Mouse (Mus musculus) MEL (cell line): ENCODE results near the gene Kctd17. TPM values are rescaled to one million over a fixed set of nuclear protein-coding genes. Genes with fewer than 3 reads are reported as not detected.
A peak's percentile ranks its signal among the peaks of the same experiment; 100 is the strongest.

Source experiments
- DNase-seq: peaks from one replicate; pipeline ENCODE4 v3.0.0; 2011; ENCODE audit warnings: low read depth, low spot score
- H3K27ac ChIP-seq: 2 replicates; pipeline ENCODE4 v1.5.1; 2012; ENCODE audit warnings: low read depth, mild to moderate bottlenecking, control low read depth, low read length, moderate library complexity; ENCODE audit not compliant: control insufficient read depth
- H3K27me3 ChIP-seq, 2 experiments: fragments of 150-350 bp in 1 of 2; sonication (generic) in 1 of 2; 2 replicates each; pipeline ENCODE4 v1.6.1; 2012; ENCODE audit warnings: low read length in 2 of 2, mild to moderate bottlenecking in 2 of 2, improper control_type of control experiment in 1 of 2, moderate library complexity in 1 of 2; ENCODE audit not compliant: insufficient read depth in 2 of 2, control insufficient read depth in 1 of 2
- H3K36me3 ChIP-seq, 2 experiments: 2 replicates each; pipeline ENCODE4 v1.6.1; 2012 to 2014; ENCODE audit warnings: low read length in 2 of 2, improper control_type of control experiment in 1 of 2, inconsistent platforms in 1 of 2, mild to moderate bottlenecking in 1 of 2; ENCODE audit not compliant: insufficient read depth in 2 of 2, control insufficient read depth in 1 of 2
- H3K4me1 ChIP-seq, 2 experiments: fragments of 150-350 bp in 1 of 2; sonication (generic) in 1 of 2; 2 replicates each; pipeline ENCODE4 v1.6.1; 2012; ENCODE audit warnings: low read length in 2 of 2, improper control_type of control experiment in 1 of 2, mild to moderate bottlenecking in 1 of 2; ENCODE audit not compliant: insufficient read depth in 2 of 2, control insufficient read depth in 1 of 2
- H3K4me3 ChIP-seq, 2 experiments: fragments of 150-350 bp in 1 of 2; sonication (generic) in 1 of 2; 2 replicates each; pipeline ENCODE4 v1.5.1; 2012; ENCODE audit warnings: low read depth in 2 of 2, low read length in 2 of 2, mild to moderate bottlenecking in 2 of 2, moderate library complexity in 2 of 2, control low read depth in 1 of 2, improper control_type of control experiment in 1 of 2; ENCODE audit not compliant: control insufficient read depth in 1 of 2, insufficient read depth in 1 of 2
- H3K79me2 ChIP-seq: 2 replicates; pipeline ENCODE4 v1.6.1; 2012; ENCODE audit warnings: mild to moderate bottlenecking, low read length, moderate library complexity; ENCODE audit not compliant: control insufficient read depth, poor library complexity, insufficient read depth
- H3K9ac ChIP-seq: 2 replicates; pipeline ENCODE4 v1.6.1; 2012; ENCODE audit warnings: low read depth, mild to moderate bottlenecking, control low read depth, low read length, moderate library complexity; ENCODE audit not compliant: control insufficient read depth, poor library complexity, severe bottlenecking
- H3K9me3 ChIP-seq: fragments of 150-350 bp; sonication (generic); replicated peaks from 2 replicates; pipeline ENCODE4 v1.6.1; 2012; ENCODE audit warnings: mild to moderate bottlenecking, low read length, improper control_type of control experiment, moderate library complexity; ENCODE audit not compliant: insufficient read depth
- BHLHE40 ChIP-seq: IDR thresholded peaks from 2 replicates; pipeline ENCODE4 v1.6.1; 2012; ENCODE audit warnings: low read depth, mild to moderate bottlenecking, inconsistent platforms, low read length, improper control_type of control experiment, borderline replicate concordance
- CHD1 ChIP-seq: IDR thresholded peaks from 2 replicates; pipeline ENCODE4 v1.6.1; 2012; ENCODE audit warnings: low read depth, mild to moderate bottlenecking, inconsistent platforms, low read length, improper control_type of control experiment
- CHD2 ChIP-seq: IDR thresholded peaks from 2 replicates; pipeline ENCODE4 v1.6.1; 2011; ENCODE audit warnings: low read length, improper control_type of control experiment
- CTCF ChIP-seq, 3 experiments: IDR thresholded peaks in 2 of 3; conservative IDR thresholded peaks in 1 of 3; 2 replicates each; pipeline ENCODE4 v1.5.1; 2011 to 2012; ENCODE audit warnings: low read length in 3 of 3, low read depth in 2 of 3, mild to moderate bottlenecking in 2 of 3, improper control_type of control experiment in 1 of 3, inconsistent platforms in 1 of 3, mixed read lengths in 1 of 3, moderate library complexity in 1 of 3; ENCODE audit not compliant: control insufficient read depth in 1 of 3, insufficient read depth in 1 of 3, poor library complexity in 1 of 3, severe bottlenecking in 1 of 3
- E2F4 ChIP-seq: IDR thresholded peaks from 2 replicates; pipeline ENCODE4 v1.6.1; 2011; ENCODE audit warnings: low read depth, low read length, improper control_type of control experiment, borderline replicate concordance
- ELF1 ChIP-seq: IDR thresholded peaks from 2 replicates; pipeline ENCODE4 v1.6.1; 2014; ENCODE audit warnings: low read depth, mild to moderate bottlenecking, inconsistent platforms, low read length, improper control_type of control experiment, moderate library complexity
- EP300 ChIP-seq, 2 experiments: IDR thresholded peaks; 2 replicates each; pipeline ENCODE4 v1.6.1; 2011; ENCODE audit warnings: improper control_type of control experiment in 2 of 2, low read length in 2 of 2, low read depth in 1 of 2, mild to moderate bottlenecking in 1 of 2
- GABPA ChIP-seq: IDR thresholded peaks from 2 replicates; pipeline ENCODE4 v1.6.1; 2012; ENCODE audit warnings: low read depth, mild to moderate bottlenecking, inconsistent platforms, low read length, improper control_type of control experiment, moderate library complexity
- HCFC1 ChIP-seq: IDR thresholded peaks from 2 replicates; pipeline ENCODE4 v1.6.1; 2012; ENCODE audit warnings: low read depth, mild to moderate bottlenecking, inconsistent platforms, low read length, improper control_type of control experiment, moderate library complexity
- JUND ChIP-seq: IDR thresholded peaks from 2 replicates; pipeline ENCODE4 v1.6.1; 2011; ENCODE audit warnings: low read depth, mild to moderate bottlenecking, improper control_type of control experiment, low read length
- MAX ChIP-seq: IDR thresholded peaks from 2 replicates; pipeline ENCODE4 v1.6.1; 2011; ENCODE audit warnings: low read length, improper control_type of control experiment
- MAZ ChIP-seq: IDR thresholded peaks from 2 replicates; pipeline ENCODE4 v1.6.1; 2012; ENCODE audit warnings: low read depth, mild to moderate bottlenecking, inconsistent platforms, low read length, improper control_type of control experiment
- MYB ChIP-seq: IDR thresholded peaks from 2 replicates; pipeline ENCODE4 v1.6.1; 2011; ENCODE audit warnings: mild to moderate bottlenecking, low read depth, low read length, improper control_type of control experiment
- MYC ChIP-seq: IDR thresholded peaks from 2 replicates; pipeline ENCODE4 v1.6.1; 2011; ENCODE audit warnings: low read depth, mild to moderate bottlenecking, low read length, improper control_type of control experiment, moderate library complexity
- NELFE ChIP-seq: IDR thresholded peaks from 2 replicates; pipeline ENCODE4 v1.6.1; 2011; ENCODE audit warnings: low read depth, low read length, improper control_type of control experiment
- POLR2A ChIP-seq, 2 experiments: IDR thresholded peaks; 2 replicates each; pipeline ENCODE4 v1.6.1; 2011 to 2012; ENCODE audit warnings: low read length in 2 of 2, mild to moderate bottlenecking in 2 of 2, control low read depth in 1 of 2, improper control_type of control experiment in 1 of 2, low read depth in 1 of 2, moderate library complexity in 1 of 2; ENCODE audit not compliant: control insufficient read depth in 1 of 2, insufficient read depth in 1 of 2, poor library complexity in 1 of 2
- POLR2AphosphoS2 ChIP-seq: IDR thresholded peaks from 2 replicates; pipeline ENCODE4 v1.6.1; 2011; ENCODE audit warnings: low read length, improper control_type of control experiment
- POLR2AphosphoS5 ChIP-seq: IDR thresholded peaks from 2 replicates; pipeline ENCODE4 v1.6.1; 2012; ENCODE audit warnings: low read depth, borderline replicate concordance, mild to moderate bottlenecking, inconsistent platforms, low read length, moderate library complexity, mixed read lengths
- SMC3 ChIP-seq: IDR thresholded peaks from 2 replicates; pipeline ENCODE4 v1.6.1; 2011; ENCODE audit warnings: low read depth, low read length, improper control_type of control experiment
- TBP ChIP-seq: IDR thresholded peaks from 2 replicates; pipeline ENCODE4 v1.8.0; 2011; ENCODE audit warnings: low read depth, low read length, improper control_type of control experiment
- UBTF ChIP-seq: IDR thresholded peaks from 2 replicates; pipeline ENCODE4 v1.6.1; 2012; ENCODE audit warnings: low read depth, mild to moderate bottlenecking, inconsistent platforms, low read length, improper control_type of control experiment, moderate library complexity, borderline replicate concordance; ENCODE audit not compliant: insufficient read depth
- USF1 ChIP-seq: IDR thresholded peaks from 2 replicates; pipeline ENCODE4 v1.6.1; 2014; ENCODE audit warnings: low read depth, mild to moderate bottlenecking, inconsistent platforms, low read length, improper control_type of control experiment, moderate library complexity
- USF2 ChIP-seq, 2 experiments: IDR thresholded peaks; 2 replicates each; pipeline ENCODE4 v1.6.1; 2011 to 2012; ENCODE audit warnings: improper control_type of control experiment in 2 of 2, low read length in 2 of 2, borderline replicate concordance in 1 of 2, inconsistent platforms in 1 of 2, low read depth in 1 of 2, mild to moderate bottlenecking in 1 of 2; ENCODE audit not compliant: insufficient read depth in 1 of 2
- ZC3H11A ChIP-seq: IDR thresholded peaks from 2 replicates; pipeline ENCODE4 v1.6.1; 2012; ENCODE audit warnings: low read depth, mild to moderate bottlenecking, inconsistent platforms, low read length, improper control_type of control experiment
- ZNF384 ChIP-seq: IDR thresholded peaks from 2 replicates; pipeline ENCODE4 v1.6.1; 2012; ENCODE audit warnings: low read depth, mild to moderate bottlenecking, inconsistent platforms, low read length, improper control_type of control experiment
- polyA plus RNA-seq, 2 experiments: library from polyadenylated mRNA; stranded (reverse) in 1 of 2; unstranded in 1 of 2; fragments of >175 nt in 1 of 2; fragments of >200 nt in 1 of 2; gene quantifications; 2 replicates each; pipeline versions ENCODE4 v1.2.1 to v1.2.4; 2012; ENCODE audit warnings: low replicate concordance in 2 of 2, low read depth in 1 of 2; ENCODE audit not compliant: insufficient read length in 2 of 2, insufficient read depth in 1 of 2, missing spikeins in 1 of 2
- total RNA-seq: library from RNA; depleted of rRNA; stranded (reverse); fragments of 300-350 nt; gene quantifications from 2 replicates; pipeline ENCODE4 v1.2.3, GENCODE M21; 2012

Kctd17 gene
- total and polyA plus RNA-seq, 3 experiments, result not detected

DNA sequence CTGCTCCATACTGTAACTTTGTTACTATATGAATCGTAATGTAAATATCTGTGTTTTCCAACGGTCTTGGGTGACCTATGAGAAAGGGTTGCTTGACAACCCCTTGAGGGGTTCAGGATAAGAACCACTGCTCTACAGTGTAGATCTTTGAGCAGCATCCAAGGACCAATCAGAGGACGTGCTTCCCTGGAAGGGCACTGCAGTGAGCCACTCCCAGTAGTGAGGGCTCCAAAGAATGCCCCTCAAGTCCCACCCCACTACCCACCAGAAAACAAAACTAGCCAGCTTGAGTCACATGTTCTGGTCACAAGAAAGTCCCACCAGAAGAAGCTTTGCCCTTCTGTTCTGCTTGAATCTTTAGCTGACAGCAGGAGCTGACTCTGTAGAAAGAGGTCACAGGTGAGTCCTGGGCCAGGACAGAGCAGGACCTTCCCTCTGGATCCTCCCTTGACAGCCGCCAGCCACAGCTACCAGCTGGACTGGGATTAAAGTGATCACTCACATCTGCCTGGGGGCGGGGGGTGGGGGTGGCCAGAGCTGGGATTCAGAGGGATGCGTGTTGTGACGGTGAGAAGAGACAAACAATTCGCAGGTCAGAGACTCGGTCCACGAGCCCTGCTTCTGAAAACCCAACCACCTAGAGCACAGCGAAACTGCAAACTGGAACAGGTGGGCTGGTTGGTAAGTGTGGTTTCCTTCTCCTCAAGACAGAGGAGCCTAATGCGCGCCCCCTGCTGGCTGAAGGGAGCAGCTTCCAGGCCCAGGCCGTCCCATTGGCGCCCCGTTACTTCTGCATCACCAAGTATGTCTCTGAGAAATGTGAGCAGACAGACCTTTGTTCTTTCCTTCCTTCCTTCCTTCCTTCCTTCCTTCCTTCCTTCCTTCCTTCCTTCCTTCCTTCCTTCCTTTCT, 6.1 kb upstream of the Kctd17 start (continued):
- TF ChIP-seq USF1 (no peak), E2F4 (no peak), TBP (no peak), MYC (no peak), POLR2A (IDR thresholded peaks at IDR 0.05; ENCODE audit: control insufficient read depth in 1 of 2, insufficient read depth in 1 of 2, low read depth in 1 of 2, low read length in 2 of 2, poor library complexity in 1 of 2) (no peak), ZNF384 (no peak), GABPA (no peak), HCFC1 (no peak), JUND (no peak), SMC3 (peak; percentile 96), UBTF (no peak), MAZ (peak; percentile 42; the same call in 1 of the 2 replicates), BHLHE40 (peak; percentile 33; the same call in 1 of the 2 replicates), CTCF (IDR thresholded peaks at IDR 0.05 in 2 of 3, conservative IDR thresholded peaks at IDR 0.05 in 1 of 3; ENCODE audit: control insufficient read depth in 1 of 3, insufficient read depth in 1 of 3, low read depth in 2 of 3, low read length in 3 of 3, poor library complexity in 1 of 3, severe bottlenecking in 1 of 3) (peak; percentile 90 to 97 (median 92))

DNA sequence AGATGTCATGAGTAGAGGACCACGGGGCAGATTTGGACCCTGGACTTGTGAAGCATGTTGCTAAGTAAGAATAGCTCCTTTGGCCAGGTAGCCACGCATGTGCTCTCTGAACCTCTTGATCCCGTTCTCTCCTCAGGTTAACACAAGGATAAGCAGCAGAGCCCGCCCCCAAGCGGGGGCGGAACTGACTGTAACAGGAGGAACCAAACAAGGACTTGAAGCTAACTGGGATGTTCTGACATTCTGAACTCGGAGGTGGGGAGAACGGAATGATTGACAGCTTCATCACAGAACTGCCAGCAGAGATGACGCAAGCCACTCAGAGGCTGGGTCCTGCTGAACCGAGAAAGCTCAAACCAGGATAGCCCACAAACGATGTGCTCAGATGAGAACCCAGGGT, 3.9 kb upstream of the Kctd17 start:
- DNase-seq, result peak; percentile 36
- H3K36me3 ChIP-seq, result peaks cover 0 to 2% of the 10 kb centered on the region in 2 experiments; a peak in 1 of 4 replicates
- H3K9me3 ChIP-seq, result no peaks in the 10 kb centered on the region
- H3K79me2 ChIP-seq, result no peaks in the 10 kb centered on the region
- no peak overlapping the region for H3K4me3 ChIP-seq
- H3K27ac ChIP-seq, result no peak overlapping the region
- H3K4me1 ChIP-seq, result peaks cover 0 to 5% of the 10 kb centered on the region in 2 experiments; a peak in 1 of 4 replicates
- TF ChIP-seq MAX (no peak), POLR2AphosphoS2 (no peak), ELF1 (no peak), USF2 (IDR thresholded peaks at IDR 0.05; ENCODE audit: borderline replicate concordance in 1 of 2, insufficient read depth in 1 of 2, low read depth in 1 of 2, low read length in 2 of 2) (no peak), MYB (no peak), POLR2AphosphoS5 (no peak), TBP (no peak), NELFE (no peak), CHD1 (no peak), GABPA (no peak), SMC3 (no peak), CHD2 (no peak), EP300 (IDR thresholded peaks at IDR 0.05; ENCODE audit: low read depth in 1 of 2, low read length in 2 of 2) (no peak), ZC3H11A (no peak)
- no peak overlapping the region for H3K9ac ChIP-seq
- peaks cover 0 to 3% of the 10 kb centered on the region in 2 experiments; a peak in 2 of 4 replicates for H3K27me3 ChIP-seq
